Mouse (Mus musculus) midbrain, postnatal 0 days (tissue): ENCODE results near the gene Mon2. TPM values are rescaled to one million over a fixed set of nuclear protein-coding genes. Genes with fewer than 3 reads are reported as not detected.

ENCODE experiments used
- ATAC-seq: fragments of 200-750 bp; cut with Nextera tagmentation; 2 replicates; pipeline ENCODE4 v1.8.0; 2017; ENCODE audit warnings: moderate number of reproducible peaks, mild to moderate bottlenecking, moderate TSS enrichment, moderate library complexity; ENCODE audit not compliant: low FRiP score
- DNase-seq: peaks from one replicate; pipeline ENCODE4 v3.0.0-alpha.2; 2015; ENCODE audit warnings: low spot score
- H3K27ac ChIP-seq: fragments of 300-500 bp; sonication (generic); 2 replicates; pipeline ENCODE4 v1.5.1; 2014; ENCODE audit warnings: low read depth, mild to moderate bottlenecking, low read length, mixed read lengths
- H3K27me3 ChIP-seq: fragments of 300-500 bp; sonication (generic); 2 replicates; pipeline ENCODE4 v1.6.1; 2014; ENCODE audit warnings: low read length, control low read depth, mixed read lengths; ENCODE audit not compliant: insufficient read depth
- H3K36me3 ChIP-seq: fragments of 300-500 bp; sonication (generic); 2 replicates; pipeline ENCODE4 v1.6.1; 2014; ENCODE audit warnings: low read length, control low read depth, mixed read lengths; ENCODE audit not compliant: insufficient read depth
- H3K4me1 ChIP-seq: fragments of 300-500 bp; sonication (generic); 2 replicates; pipeline ENCODE4 v1.6.1; 2014; ENCODE audit warnings: mild to moderate bottlenecking, control low read depth, antibody characterized with exemption, low read length, mixed read lengths; ENCODE audit not compliant: insufficient read depth
- H3K4me2 ChIP-seq: fragments of 300-500 bp; sonication (generic); 2 replicates; pipeline ENCODE4 v1.6.1; 2014; ENCODE audit warnings: low read depth, mild to moderate bottlenecking, low read length, mixed read lengths; ENCODE audit not compliant: poor library complexity, severe bottlenecking
- H3K4me3 ChIP-seq: fragments of 300-500 bp; sonication (generic); 2 replicates; pipeline ENCODE4 v1.5.1; 2014; ENCODE audit warnings: low read depth, mild to moderate bottlenecking, low read length, moderate library complexity
- H3K9ac ChIP-seq: fragments of 300-500 bp; sonication (generic); replicated peaks from 2 replicates; pipeline ENCODE4 v1.6.1; 2014; ENCODE audit warnings: mild to moderate bottlenecking, low read length, moderate library complexity, mixed read lengths; ENCODE audit not compliant: poor library complexity, severe bottlenecking
- H3K9me3 ChIP-seq: fragments of 300-500 bp; sonication (generic); 2 replicates; pipeline ENCODE4 v1.6.1; 2016; ENCODE audit warnings: low read length, control low read depth
- CTCF ChIP-seq: IDR thresholded peaks from 2 replicates; pipeline ENCODE4 v1.5.1; 2016; ENCODE audit warnings: antibody characterized with exemption, mild to moderate bottlenecking
- WGBS: fragments of 180-500 bp; shearing (Covaris S2); extraction: QIAGEN DNeasy Blood & Tissue Kit; methylation state at CpG from one replicate; pipeline ENCODE4 v1.1.7; 2014; 5-methylcytosine and 5-hydroxymethylcytosine counted together
- polyA plus RNA-seq: library from polyadenylated mRNA; unstranded; fragments of >200 nt; fragmentation: Nextera tagmentation; extraction: Ambion mirVana; gene quantifications from 2 replicates; pipeline ENCODE4 v1.2.1, GENCODE M21; 2015
- total RNA-seq: library from RNA; depleted of rRNA; stranded (reverse); fragments of >200 nt; gene quantifications from 2 replicates; pipeline ENCODE4 v1.2.3, GENCODE M21; 2014

Gene Mon2
- total and polyA plus RNA-seq, 2 experiments from 2014 or later: 16.8 to 46.0 TPM

GRCm38 (mm10) chr10:122985252-122985514 lies 91.1 kb downstream of the Mon2 start:
- H3K9ac ChIP-seq: peak overlapping the region; percentile 95
- WGBS: under 1% methylated on average over 37 of the region's 37 CpGs
- peak overlapping the region; percentile 71 for H3K4me2 ChIP-seq
- TF ChIP-seq CTCF: no peak
- peak overlapping the region; percentile 91 for H3K4me3 ChIP-seq
- DNase-seq (peak; percentile 54), ATAC-seq (0 out of 2 replicates have a peak, but pooled peaks have one; percentile 6)
- H3K4me1 ChIP-seq: peaks cover 10% of the 10 kb centered on the region
- H3K9me3 ChIP-seq: no peaks in the 10 kb centered on the region
- H3K27me3 ChIP-seq: no peaks in the 10 kb centered on the region
- no peaks in the 10 kb centered on the region; the same call in 1 of the 2 replicates for H3K36me3 ChIP-seq
- peak overlapping the region; percentile 100 for H3K27ac ChIP-seq

DNA sequence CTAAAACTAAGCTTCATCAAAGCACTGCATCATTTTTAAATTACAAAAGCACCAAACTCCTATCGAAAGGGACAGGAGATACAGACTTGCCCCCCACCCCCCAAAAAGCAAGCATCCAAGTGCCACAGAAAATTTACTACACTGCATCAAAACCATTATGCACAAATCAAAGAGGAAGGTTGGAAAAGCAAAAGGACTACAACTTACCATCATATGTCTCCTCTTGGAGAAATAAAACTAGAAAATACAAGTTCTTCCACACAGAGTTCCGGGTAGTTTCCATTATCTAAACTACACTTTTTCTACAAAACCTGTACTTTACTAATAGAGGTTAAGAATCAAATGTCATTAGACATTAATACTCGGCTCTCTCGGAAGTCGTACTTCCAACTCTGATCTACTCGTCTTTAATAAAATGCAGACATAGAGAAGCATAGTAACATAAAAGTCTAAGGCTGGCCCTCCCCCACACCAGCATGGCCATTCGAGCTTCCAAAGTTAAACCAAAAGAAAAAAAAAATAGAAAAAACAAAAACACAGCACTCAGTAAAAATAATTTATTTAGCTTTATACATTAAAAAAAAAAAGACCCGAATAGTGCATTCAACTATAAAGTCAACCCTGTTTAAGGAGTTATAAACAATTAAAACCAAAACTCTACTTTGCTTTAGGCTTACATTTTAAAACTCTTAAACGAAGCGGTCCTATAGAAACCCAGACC lies 91.6 kb downstream of the Mon2 start:
- Histone ChIP-seq H3K9ac (peak overlapping the region; percentile 95), H3K4me3 (peak overlapping the region; percentile 91), H3K27me3 (no peaks in the 10 kb centered on the region), H3K9me3 (no peaks in the 10 kb centered on the region), H3K27ac (peak overlapping the region; percentile 100), H3K36me3 (no peaks in the 10 kb centered on the region; the same call in 1 of the 2 replicates), H3K4me2 (peak overlapping the region; percentile 71), H3K4me1 (peaks cover 10% of the 10 kb centered on the region)
- no peak for ATAC-seq
- TF ChIP-seq CTCF: no peak
- no peak for DNase-seq
- WGBS: 2% methylated on average over 10 of the region's 10 CpGs

- no peaks in the 10 kb centered on the region for H3K9me3 ChIP-seq
- H3K4me3 ChIP-seq: peak overlapping the region; percentile 91
- H3K9ac ChIP-seq: peak overlapping the region; percentile 52
- H3K4me2 ChIP-seq: peak overlapping the region; percentile 71
- no peaks in the 10 kb centered on the region for H3K27me3 ChIP-seq
- H3K36me3 ChIP-seq: no peaks in the 10 kb centered on the region; the same call in 1 of the 2 replicates
- 39% methylated on average over 10 of the region's 10 CpGs for WGBS
- DNase-seq (no peak), ATAC-seq (no peak)
- TF ChIP-seq CTCF: no peak
- H3K4me1 ChIP-seq: peaks cover 10% of the 10 kb centered on the region
- no peak overlapping the region; the same call in 1 of the 2 replicates for H3K27ac ChIP-seq
Observed at GRCm38 (mm10) chr10:122983579-122984530, 92.5 kb downstream of the Mon2 start.

- no peak for DNase-seq
- Histone ChIP-seq H3K4me2 (peak overlapping the region; percentile 71), H3K9ac (peak overlapping the region; percentile 52; the same call in 1 of the 2 replicates), H3K27ac (no peak overlapping the region), H3K4me1 (peaks cover 10% of the 10 kb centered on the region), H3K27me3 (no peaks in the 10 kb centered on the region), H3K9me3 (no peaks in the 10 kb centered on the region), H3K36me3 (no peaks in the 10 kb centered on the region; the same call in 1 of the 2 replicates), H3K4me3 (peak overlapping the region; percentile 91)
- ATAC-seq: no peak
- TF ChIP-seq CTCF: no peak
- 46% methylated on average over 11 of the region's 11 CpGs for WGBS
Observed at GRCm38 (mm10) chr10:122982909-122983578, 93.3 kb downstream of the Mon2 start.

DNA sequence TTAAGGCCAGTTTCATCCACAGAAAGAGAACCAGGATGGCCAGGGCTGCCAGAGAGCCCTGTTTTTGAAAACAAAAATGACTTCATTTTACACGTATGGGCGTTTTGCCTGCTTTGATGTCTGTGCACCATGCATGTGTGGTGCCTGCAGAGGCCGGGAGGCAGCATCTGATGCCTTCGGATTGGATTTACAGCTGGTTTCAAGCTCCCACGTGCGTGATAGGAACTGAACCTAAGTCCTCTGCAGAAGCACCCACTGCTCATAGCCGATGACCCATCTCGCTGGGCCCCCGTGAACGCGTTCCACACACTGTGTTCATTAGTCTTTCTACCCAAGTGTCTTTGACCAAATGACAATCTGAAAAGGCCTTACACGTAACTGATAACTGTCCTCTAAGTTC lies 96.2 kb downstream of the Mon2 start:
- Histone ChIP-seq H3K36me3 (no peaks in the 10 kb centered on the region; the same call in 1 of the 2 replicates), H3K9ac (no peak overlapping the region), H3K27ac (no peak overlapping the region), H3K4me2 (no peak overlapping the region), H3K9me3 (no peaks in the 10 kb centered on the region), H3K4me3 (no peak overlapping the region), H3K4me1 (peaks cover 10% of the 10 kb centered on the region), H3K27me3 (no peaks in the 10 kb centered on the region)
- ATAC-seq (no peak), DNase-seq (no peak)
- WGBS: 96% methylated on average over 12 of the region's 12 CpGs
- TF ChIP-seq CTCF: no peak
